Mouse (Mus musculus) kidney, postnatal 36 days (tissue): ENCODE results near the gene Ank2.
"Not testable (repeated sequence)": the region's sequence is repeated elsewhere in the genome, so short reads cannot be mapped to it uniquely, and the experiment has no call there.

ENCODE experiments used
- DNase-seq, 2 experiments: peaks; one replicate each; pipeline ENCODE4 v3.0.0; 2021 to 2022; ENCODE audit warnings: mixed read lengths in 2 of 2

Ank2 gene

GRCm38 (mm10) chr3:127481658-127482057 is 17.5 kb downstream of the Ank2 start:
- no peak for DNase-seq

- DNase-seq, result not testable (repeated sequence)
These were observed 18.8 kb downstream of the Ank2 start for GRCm38 (mm10) chr3:127480369-127480768.

GRCm38 (mm10) chr3:127474115-127474514 is 25.0 kb downstream of the Ank2 start:
- no peak for DNase-seq

- DNase-seq, result no peak
These were observed 29.9 kb downstream of the Ank2 start for GRCm38 (mm10) chr3:127469164-127469752.

DNA sequence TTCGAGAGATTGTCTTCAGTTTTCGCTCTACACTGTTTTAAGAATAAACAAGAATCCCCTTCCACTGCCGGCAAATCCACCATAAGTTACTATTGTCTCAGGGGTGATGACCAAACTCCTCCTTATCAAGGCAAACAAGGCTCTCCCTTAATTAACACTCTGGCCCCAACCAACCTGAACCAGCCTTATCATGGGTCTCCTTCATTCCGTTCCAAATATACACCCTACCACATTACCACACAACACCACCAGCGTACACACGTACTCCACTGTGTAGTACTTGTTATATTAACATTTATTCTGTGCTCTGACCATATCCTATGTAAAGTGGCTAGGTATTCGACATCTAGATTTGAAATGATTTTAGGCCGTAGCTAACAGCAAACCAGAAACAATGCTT is 30.6 kb downstream of the Ank2 start:
- DNase-seq, result no peak

GRCm38 (mm10) chr3:127463816-127464480 is 35.2 kb downstream of the Ank2 start:
- no peak for DNase-seq

DNA sequence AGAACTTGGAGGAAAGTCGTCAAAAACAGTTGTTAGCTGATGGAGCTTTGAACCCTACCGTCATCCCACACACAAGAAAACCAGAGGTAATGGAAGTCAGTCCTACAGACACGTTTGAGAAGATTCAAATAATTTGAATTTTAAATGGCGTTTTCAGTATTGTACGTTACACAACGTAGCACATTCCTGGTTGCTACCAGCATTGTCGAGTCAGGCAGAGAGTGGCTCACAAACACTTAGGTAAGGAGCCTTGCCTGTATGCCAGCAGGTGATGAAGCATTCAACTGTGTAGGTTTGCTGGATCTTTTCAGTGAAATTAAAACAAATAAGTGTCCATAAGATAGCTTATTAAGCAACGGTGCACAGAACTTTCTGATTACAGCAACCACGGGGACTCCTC is 36.0 kb downstream of the Ank2 start:
- DNase-seq, result no peak

GRCm38 (mm10) chr3:127462413-127462812 is 36.7 kb downstream of the Ank2 start:
- DNase-seq, result no peak

- no peak for DNase-seq
These were observed 38.2 kb downstream of the Ank2 start for GRCm38 (mm10) chr3:127460891-127461437.

GRCm38 (mm10) chr3:127459858-127460257 is 39.3 kb downstream of the Ank2 start:
- DNase-seq, result no peak

DNA sequence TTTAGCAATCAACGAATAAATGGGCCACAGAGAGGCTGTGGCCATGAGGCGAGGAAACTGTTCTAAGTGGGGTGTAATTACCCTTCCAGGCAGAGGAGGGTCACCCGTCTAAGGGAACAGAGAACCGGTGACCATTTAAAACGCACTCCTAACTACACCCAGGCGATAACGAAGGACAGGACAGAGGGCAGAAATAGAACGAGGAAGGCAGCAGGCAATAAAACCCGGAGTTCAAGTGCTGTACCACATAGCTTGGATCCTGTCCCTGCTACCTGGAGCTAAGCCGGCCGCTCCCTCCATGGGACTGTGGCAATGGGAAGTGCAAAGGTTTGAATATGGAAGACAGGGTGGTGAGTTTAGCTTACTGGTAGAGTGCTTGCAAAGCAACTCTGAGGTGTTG is 40.2 kb downstream of the Ank2 start:
- DNase-seq, result no peak

DNA sequence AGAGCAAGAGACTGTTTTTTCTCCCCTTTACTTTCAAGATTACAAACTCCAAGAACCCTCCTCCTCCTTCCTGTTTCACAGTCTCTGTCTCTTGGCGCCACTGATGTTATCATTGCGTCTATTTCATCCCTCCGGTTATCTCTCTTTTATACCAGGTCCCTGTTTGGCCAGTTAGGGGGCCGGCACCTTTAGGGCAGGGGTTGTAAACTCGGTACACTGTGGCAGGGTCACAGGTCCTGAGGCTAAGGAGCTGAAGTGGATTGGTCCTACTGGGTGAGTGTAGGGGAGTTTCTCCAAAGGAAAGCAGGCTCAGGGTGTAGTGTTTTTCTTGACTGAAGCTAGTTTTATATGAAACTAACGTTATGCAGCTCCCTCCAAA is 40.7 kb downstream of the Ank2 start:
- DNase-seq, result no peak

GRCm38 (mm10) chr3:127457761-127458419 is 41.3 kb downstream of the Ank2 start:
- DNase-seq, result peak in 1 of 2 experiments; percentile 8

DNA sequence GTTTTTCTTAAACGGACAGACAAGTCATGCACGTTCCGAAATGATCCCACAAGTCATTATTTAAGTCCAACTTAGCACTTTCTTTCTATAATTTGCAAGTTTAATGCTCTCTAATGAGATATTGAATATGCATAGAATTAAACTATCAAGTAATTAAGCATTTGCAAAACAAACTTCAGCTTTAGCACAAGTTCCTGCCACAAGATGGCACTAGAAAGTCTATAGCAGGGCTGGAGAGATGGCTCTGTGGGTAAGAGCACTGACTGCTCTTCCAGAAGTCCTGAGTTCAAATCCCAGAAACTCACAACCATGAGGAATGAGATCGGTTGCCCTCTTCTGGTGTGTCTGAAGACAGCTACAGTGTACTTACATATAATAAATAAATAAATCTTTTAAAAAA is 45.4 kb downstream of the Ank2 start:
- peak in 1 of 2 experiments; percentile 34 for DNase-seq

- no peak for DNase-seq
These were observed 45.9 kb downstream of the Ank2 start for GRCm38 (mm10) chr3:127453254-127453653.

DNA sequence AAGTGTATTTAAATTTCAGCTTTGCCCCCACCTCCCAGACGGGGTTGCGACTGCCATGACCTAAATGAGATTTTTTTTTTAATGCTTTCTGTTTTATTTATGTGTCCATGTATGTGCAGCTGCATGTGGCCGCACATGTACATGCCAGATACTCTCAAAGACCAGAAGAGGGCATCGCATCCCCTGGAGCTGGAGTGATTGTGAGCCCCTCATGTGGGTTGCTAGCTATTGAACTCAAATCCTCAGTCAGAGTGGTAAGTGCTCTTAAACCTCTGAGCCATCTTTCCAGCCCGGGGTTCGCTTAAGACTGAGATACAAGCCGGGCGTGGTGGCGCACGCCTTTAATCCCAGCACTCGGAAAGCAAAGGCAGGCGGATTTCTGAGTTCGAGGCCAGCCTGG is 46.9 kb downstream of the Ank2 start:
- DNase-seq, result no peak

DNA sequence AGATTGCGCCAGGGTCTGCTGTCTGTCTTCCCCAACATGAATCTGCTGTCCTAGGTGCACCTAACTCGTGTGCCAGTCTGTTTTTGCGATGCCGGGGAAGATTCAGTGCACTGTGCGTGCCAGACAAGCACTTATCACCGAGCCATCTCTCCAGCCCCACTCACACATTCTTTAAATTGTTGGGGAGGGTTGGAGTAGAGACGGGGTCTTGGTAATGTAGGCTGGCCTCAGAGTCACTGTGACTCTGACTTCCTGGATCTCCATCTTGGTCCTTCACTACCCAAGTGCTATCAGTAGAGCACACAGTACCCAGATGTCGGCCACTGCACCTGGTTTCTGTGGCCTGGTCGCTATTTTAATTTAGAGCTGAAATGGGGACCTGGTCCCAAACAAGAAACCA is 47.4 kb downstream of the Ank2 start:
- no peak for DNase-seq

DNA sequence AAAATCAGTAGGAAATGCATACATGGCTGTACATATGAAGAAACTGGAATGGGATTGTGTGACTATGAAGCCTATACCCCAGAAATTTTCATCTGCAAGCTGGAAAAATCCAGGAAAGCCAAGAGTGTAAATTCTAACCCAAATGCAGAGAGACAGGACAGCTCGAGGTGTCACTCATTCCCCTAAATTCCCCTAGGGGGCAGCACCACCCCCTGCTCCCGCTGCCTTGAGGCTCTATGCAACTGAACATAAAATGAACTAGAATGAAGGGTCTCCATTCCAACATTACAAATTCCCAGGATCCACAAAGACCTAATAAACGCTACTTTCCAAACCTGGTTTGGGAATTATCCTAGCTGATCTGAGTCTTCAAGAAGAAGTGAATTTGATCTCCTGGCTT is 48.1 kb downstream of the Ank2 start:
- DNase-seq, result peak in 1 of 2 experiments; percentile 53

DNA sequence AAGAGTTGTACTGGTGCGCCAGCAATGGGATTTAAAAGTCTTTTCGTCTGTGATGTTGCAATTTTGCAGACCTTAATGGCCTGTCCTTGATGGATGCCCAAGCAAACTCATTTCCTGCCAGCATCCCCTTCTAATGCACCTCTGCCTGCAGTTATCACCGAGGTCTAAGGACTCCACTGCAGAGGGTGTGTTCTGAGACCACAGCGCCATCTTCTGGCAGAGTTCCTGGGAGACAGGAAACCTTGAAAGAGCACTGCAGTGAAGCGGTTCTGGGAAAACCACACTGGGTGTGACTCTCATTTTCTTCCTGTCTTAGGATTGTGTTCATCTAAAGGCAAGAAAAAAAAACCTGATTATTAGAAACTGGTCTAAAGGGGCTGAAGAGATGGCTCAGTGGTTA is 53.0 kb downstream of the Ank2 start:
- peak; percentile 10 to 73 for DNase-seq

- DNase-seq, result no peak
These were observed 65.9 kb downstream of the Ank2 start for GRCm38 (mm10) chr3:127433291-127433690.

DNA sequence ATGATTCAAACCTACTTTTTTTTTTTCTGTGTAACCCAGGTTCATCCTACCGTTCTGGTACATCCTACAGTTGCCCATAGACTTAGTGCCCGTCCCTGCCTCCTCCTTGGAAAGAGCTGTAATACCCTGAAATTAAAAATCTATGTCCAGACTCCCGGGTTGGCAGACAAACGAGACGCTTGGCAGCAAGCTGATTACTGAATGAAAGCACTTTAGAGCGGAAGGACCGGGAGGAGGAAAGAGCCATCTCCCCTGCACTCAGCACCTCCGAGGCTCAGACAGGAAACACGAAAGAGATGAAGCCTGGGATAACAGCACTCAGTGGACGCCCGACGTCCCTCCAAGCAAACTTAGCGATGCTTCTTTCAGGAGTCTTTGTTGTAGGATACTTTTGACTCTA is 69.3 kb downstream of the Ank2 start:
- DNase-seq, result no peak

DNA sequence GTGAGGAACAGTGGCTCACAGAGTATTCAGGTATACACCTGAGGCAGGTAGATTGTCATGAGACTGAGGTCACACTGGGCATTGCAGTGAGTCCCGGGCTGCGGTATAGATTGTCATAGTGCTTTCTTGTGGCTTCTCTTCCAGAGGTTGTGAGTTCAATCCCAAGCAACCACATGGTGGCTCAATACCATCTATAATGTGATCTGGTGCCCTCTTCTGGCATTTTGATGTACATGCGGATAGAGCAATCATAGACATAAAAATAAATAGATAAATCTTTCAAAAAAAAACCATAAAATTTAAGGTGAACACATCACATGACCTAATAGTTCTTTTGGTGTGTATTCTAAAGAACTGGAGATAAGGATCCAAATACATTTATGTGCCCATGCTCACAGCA is 70.6 kb downstream of the Ank2 start:
- no peak for DNase-seq

DNA sequence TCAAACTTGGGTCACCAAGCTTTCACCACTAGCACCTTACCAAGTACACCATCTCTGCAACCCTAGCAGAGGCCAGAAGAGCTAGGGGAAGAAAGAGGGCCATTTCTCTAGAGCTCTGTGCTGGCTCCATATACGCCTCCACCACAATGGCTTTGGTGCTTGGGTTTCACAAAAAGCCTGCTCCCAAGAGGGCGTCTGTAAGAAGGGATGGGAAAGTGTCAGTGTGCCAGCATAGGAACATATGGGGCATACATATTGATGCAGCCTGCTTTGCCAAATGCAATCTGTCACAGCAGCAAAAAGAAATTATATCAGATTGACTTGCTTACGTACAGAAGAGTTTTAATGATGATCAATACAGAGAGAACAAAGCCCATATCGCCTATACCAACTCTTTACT is 82.2 kb downstream of the Ank2 start:
- no peak for DNase-seq

DNA sequence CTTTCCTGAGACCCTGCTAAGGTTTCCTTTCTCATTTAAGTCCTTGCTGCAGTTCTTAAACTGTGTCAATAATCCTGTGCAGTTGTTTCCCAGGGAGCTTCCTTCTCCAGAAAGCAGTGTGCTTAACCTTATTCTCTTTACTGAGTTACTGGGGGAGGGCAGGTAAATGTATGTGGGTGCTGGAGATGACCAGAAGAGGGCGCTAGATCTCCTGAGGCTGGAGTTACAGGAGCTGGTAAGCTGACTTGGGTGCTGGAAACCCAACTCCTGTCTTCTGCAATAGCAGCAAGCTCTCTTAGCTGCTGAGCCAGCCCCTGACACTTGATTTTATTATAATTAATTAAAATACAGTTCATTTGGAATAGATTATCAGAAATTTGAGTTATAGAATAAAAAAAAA is 84.7 kb downstream of the Ank2 start:
- no peak for DNase-seq
